Mouse (Mus musculus) cerebellum, adult 9-11 months (tissue): ENCODE results near the gene Olfr98.
"Not testable (repeated sequence)": the region's sequence is repeated elsewhere in the genome, so short reads cannot be mapped to it uniquely, and the experiment has no call there.

Experiments
- DNase-seq: peaks from one replicate; pipeline ENCODE4 v3.0.0; 2022

Olfr98 gene

DNA sequence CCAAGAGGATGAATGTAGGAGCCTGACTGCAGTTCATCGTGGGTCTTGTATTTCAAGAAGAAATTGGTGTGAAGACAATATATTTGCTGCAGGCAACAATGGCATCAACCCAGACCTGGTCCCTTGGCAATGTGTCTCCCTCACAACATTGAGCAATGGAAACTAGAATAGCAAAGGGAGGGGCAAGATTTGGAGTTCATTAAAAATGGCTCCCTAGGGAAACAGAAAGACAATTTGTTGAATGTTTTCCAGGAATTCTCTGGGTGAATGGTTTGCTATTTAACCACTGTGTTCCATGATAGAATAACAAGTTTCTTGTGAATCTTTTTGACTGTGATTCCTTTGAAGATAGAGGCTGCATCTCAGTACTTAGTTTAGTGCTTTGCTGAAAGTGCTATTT, at the start of gene Olfr98:
TSS of gene Olfr98 (minus strand) at position 124 of the 400 bp plus-strand sequence.
- DNase-seq, result no peak

GRCm38 (mm10) chr17:37310146-37310699, 46.7 kb upstream of the Olfr98 start:
- DNase-seq, result no peak

- no peak for DNase-seq
Observed at GRCm38 (mm10) chr17:37308483-37308882, 44.9 kb upstream of the Olfr98 start.

DNA sequence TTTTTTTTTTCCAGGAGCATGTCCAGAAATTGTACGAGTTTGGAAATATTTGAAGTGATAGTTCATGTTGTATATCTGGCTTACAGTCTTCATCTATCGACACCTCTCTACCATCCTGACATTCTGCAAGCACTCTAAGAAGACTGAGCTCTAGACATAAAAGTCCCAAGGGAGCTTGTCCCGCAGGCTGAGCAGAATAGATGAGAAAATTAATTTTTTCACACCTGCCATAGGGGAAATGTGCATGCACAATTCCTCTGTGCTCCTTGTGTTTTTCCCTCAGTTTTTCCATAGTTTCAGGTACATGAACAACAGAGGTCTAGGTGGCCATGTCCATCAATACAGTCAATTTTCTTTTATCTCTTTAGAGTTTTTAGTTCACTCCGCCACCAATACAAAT, 40.7 kb upstream of the Olfr98 start, which contains the start of gene Olfr101:
TSS of gene Olfr101 (minus strand) at position 101 of the 400 bp plus-strand sequence.
- no peak for DNase-seq

GRCm38 (mm10) chr17:37283360-37283759, 19.8 kb upstream of the Olfr98 start, which contains the start of gene Olfr99:
Gene Olfr99, minus strand, starts transcription at chr17:37283460.
- no peak for DNase-seq

- no peak for DNase-seq
Observed at GRCm38 (mm10) chr17:37280331-37280730, 16.8 kb upstream of the Olfr98 start.

DNA sequence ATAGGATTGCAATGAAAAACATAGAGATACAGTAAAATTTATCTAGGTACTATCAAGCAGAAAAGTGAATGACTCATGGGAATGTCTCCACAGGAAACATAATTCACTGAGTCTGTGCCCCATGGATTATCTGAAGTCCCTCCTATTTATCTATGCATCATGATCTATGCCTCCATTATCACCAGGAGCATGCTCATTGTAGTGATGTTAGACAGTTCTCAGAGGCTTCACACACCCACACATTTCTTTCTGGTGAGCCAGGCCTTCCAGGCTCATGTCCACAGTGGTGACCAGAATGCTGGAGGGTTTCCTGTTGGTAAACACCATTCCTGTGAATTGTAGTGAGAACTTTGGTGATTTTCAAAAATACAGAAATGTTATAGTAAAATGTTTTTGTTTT, 13.0 kb upstream of the Olfr98 start:
- DNase-seq, result no peak

DNA sequence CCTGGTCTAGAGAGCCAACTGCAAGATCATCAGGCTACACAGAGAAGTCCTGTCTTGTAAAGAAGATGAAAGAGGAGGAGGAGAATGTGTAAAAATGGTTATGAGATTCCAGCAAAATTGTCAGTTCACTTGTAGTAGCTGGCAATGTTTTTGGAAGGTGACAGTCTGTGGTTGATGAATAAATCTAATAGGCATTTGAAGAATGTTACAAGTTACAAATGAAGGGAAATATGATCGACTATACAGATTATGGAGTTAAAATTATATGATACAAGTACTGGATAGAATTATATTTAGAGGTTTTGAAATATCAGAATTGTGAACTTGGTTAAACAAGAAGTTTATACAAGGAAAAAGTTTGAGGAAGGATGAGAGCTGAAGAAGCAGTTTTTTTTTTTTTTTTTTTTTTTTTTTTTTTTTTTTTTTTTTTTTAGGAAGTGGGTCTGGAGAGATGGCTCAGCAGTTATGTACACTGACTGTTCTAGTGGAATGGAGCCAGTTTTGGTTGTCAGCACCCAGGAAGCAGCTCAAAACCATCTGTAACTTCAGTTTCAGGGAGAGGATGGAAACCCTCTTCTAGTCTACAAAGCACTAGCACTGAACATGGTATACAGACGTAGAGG, 12.2 kb upstream of the Olfr98 start:
- DNase-seq, result no peak

DNA sequence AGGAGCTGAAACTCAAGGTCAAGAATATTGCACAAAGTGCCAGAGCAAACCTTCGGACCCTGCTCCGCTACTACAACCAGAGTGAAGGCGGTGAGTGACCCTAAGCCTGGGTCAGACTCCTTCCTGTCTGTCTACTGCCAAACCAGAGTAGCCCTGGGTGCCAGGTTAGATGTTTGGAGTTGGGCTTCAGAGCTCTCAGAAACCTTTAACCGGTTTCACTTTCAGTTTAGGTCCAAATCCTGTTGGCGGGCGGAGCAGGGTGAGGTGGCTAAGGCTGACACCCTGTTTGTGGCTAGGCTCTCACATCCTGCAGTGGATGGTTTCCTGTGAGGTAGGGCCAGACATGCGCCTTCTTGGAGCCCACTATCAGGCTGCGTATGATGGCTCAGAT, 7.1 kb upstream of the Olfr98 start:
- no peak for DNase-seq

DNA sequence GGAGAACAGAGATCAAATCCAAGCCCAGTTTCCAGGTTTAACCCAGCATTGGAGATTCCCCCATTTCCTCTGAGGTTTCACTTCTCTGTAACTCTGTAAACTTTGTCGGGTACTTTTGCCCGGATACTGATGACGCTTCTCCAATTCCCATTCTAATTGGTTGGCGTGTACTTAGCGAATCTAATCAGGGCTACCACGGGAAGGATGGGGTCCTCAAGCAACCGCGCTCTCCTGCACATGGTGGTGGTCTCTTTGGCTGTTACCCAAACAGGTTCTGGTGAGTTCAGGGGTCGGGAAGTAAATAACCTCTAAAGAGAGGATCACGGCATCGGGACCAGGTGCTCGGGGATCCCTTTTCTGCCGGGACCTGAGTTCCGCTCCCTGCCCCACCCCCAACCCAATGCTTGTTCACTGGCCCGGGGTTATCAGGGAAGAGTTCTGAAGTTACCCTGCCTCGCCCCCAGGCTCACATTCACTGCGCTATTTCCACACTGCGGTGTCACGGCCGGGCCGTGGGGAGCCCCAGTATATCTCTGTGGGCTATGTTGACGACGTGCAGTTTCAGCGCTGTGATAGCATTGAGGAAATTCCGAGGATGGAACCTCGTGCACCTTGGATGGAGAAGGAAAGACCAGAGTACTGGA, 6.6 kb upstream of the Olfr98 start, which contains the start of gene H2-M3:
TSS of gene H2-M3 (plus strand) at position 163 of the 644 bp plus-strand sequence.
- DNase-seq, result peak; percentile 47

GRCm38 (mm10) chr17:37250544-37250943, 13.0 kb downstream of the Olfr98 start:
- no peak for DNase-seq

GRCm38 (mm10) chr17:37249460-37249859, 14.1 kb downstream of the Olfr98 start:
- no peak for DNase-seq

- DNase-seq, result peak; percentile 2
Observed at GRCm38 (mm10) chr17:37246715-37247114, 16.8 kb downstream of the Olfr98 start.

GRCm38 (mm10) chr17:37242198-37242597, 21.4 kb downstream of the Olfr98 start:
- no peak for DNase-seq

GRCm38 (mm10) chr17:37237230-37237629, 26.3 kb downstream of the Olfr98 start, which contains the start of gene Olfr97:
Gene Olfr97, minus strand, starts transcription at chr17:37237330.
- not testable (repeated sequence) for DNase-seq

GRCm38 (mm10) chr17:37221879-37222278, 41.7 kb downstream of the Olfr98 start:
- no peak for DNase-seq

DNA sequence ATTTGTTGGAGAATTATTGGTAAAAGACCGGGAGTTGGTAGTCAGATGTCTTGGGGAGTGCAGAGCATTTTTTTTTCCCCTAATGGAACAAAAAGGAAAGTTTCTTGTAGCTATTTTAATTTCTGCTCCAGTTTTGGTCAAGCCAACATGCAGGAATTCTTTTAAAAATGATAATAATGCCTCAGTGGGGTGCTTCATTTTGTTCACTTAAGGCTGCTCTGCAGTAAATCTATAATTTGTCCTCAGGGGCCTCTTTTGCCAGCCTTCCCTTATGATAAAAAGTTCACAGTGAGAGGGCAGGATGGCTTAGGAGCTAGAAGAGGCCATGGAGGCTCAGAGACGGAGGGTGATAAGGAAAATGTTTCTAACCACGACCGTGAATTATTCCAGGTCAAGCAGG, 43.7 kb downstream of the Olfr98 start, which contains the start of gene Olfr96:
TSS of gene Olfr96 (plus strand) at position 301 of the 400 bp plus-strand sequence.
- DNase-seq, result no peak

DNA sequence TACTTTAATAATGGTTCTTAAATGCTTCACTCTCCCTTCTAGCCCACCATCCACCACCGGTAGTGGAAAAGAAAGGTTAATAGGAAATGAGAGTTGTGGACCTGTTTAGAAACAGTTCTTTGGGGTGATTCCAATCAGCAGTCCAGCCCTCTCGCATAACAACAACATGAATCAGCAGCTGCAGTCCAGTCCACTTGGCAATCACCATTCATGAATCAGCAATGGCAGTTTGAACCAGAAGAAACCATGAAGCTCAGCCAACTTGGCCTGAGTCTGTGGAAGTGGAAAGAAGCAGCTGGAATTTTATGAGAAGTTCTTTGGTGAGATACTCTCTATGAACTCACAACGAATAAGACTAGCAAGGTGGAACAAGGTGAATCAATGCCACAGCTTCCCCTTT, 45.1 kb downstream of the Olfr98 start:
- no peak for DNase-seq

GRCm38 (mm10) chr17:37213018-37213417, 50.5 kb downstream of the Olfr98 start, which contains the start of gene Olfr95:
Gene Olfr95, minus strand, starts transcription at chr17:37213118.
- DNase-seq, result no peak
